Mouse (Mus musculus) megakaryocyte, embryonic 14.5 days (primary cell): ENCODE measurements at regions not wholly inside any gene's neighbourhood (a gene's known extent, or its start where the extent isn't known, plus 50 kb on each side); places are given as distances from the start of the nearest gene placed in this dataset.

Source experiments
- H3K27me3 ChIP-seq: replicated peaks from 2 replicates; pipeline ENCODE3; 2012; ENCODE audit warnings: inconsistent platforms
- H3K36me3 ChIP-seq: replicated peaks from 2 replicates; pipeline ENCODE3; 2012; ENCODE audit warnings: low read length, inconsistent platforms, mixed read lengths
- H3K4me1 ChIP-seq: 2 replicates; pipeline ENCODE4 v1.6.1; 2012; ENCODE audit warnings: inconsistent platforms
- H3K4me3 ChIP-seq: replicated peaks from 2 replicates; pipeline ENCODE3; 2012; ENCODE audit warnings: moderate library complexity, mild to moderate bottlenecking, inconsistent platforms
- H3K9me3 ChIP-seq: 2 replicates; pipeline ENCODE4 v1.6.1; 2012; ENCODE audit warnings: inconsistent platforms
- FLI1 ChIP-seq: IDR thresholded peaks from 2 replicates; pipeline ENCODE4 v1.6.1; 2012; ENCODE audit warnings: low read length, inconsistent platforms, mixed read lengths
- GATA1 ChIP-seq: IDR thresholded peaks from 3 replicates; pipeline ENCODE4 v1.6.1; 2012; ENCODE audit warnings: mixed read lengths, low read length, inconsistent platforms, borderline replicate concordance

DNA sequence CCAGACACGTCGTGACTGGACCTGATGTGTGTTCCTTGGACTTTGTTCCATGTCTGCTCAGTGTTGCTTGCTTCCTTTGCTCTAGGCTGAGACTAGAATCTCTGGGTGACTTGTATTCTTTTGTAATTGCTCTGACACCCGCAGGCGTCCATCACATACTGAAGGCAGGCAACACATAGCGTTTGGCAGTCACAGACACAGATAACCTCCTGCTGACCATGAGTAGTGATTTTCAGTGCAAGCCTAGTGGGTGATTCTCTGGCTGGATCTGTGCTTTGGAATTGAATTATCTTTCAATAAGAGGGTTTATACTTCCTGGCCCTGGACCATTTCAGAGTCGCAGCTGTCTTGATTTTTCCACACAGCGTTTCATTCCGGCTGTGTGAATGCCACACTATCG, 403.7 kb upstream of the Arglu1 start:
- TF ChIP-seq GATA1 (no peak), FLI1 (no peak)
- Histone ChIP-seq H3K36me3 (no peaks in the 10 kb centered on the region), H3K9me3 (no peaks in the 10 kb centered on the region), H3K4me3 (no peak overlapping the region), H3K27me3 (no peaks in the 10 kb centered on the region), H3K4me1 (peaks cover 3% of the 10 kb centered on the region; the same call in 1 of the 2 replicates)

DNA sequence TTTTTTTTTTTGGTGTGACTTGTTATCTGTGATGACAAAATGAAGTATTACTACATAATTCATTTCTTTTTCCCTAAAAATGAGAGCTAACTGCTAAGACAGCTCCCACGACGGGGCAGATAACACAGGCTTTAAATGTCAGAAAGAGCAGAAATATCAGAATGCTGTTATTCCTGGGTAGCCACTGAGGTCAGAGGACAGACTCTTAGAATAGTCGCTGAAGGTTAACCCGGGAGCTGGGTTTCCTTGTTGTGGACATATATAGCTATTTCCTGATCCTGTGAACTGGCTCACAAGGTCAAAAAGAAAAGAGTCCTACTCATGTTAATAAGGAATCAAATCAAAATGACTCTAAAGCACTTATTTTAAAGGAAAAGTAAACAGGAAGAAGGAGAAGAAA, 403.0 kb upstream of the Arglu1 start:
- Histone ChIP-seq H3K27me3 (no peaks in the 10 kb centered on the region), H3K4me1 (peaks cover 3% of the 10 kb centered on the region; the same call in 1 of the 2 replicates), H3K36me3 (no peaks in the 10 kb centered on the region), H3K4me3 (no peak overlapping the region), H3K9me3 (no peaks in the 10 kb centered on the region)
- TF ChIP-seq GATA1 (no peak), FLI1 (no peak)

DNA sequence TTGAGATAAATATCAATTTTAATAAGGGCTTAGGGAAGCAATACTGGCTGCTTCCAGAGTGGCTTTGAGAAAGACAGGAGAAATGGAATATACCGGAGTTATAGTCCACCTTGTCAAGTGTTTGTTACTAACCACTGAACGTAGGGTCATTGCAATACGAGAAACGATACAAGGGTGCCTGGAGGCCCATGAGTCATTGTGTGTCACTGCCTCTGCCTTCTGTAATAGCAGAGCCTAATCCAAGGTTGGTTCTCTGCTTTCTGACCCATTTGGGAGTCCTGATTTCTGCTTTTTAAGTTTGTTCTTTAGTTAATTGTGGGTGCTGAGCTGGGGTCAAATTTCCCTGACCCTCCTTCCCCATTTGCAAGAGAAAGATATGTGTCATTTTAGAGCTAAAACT, 382.4 kb upstream of the Arglu1 start:
- Histone ChIP-seq H3K27me3 (no peaks in the 10 kb centered on the region), H3K36me3 (no peaks in the 10 kb centered on the region), H3K4me3 (no peak overlapping the region), H3K4me1 (no peaks in the 10 kb centered on the region), H3K9me3 (no peaks in the 10 kb centered on the region)
- TF ChIP-seq FLI1: no peak

DNA sequence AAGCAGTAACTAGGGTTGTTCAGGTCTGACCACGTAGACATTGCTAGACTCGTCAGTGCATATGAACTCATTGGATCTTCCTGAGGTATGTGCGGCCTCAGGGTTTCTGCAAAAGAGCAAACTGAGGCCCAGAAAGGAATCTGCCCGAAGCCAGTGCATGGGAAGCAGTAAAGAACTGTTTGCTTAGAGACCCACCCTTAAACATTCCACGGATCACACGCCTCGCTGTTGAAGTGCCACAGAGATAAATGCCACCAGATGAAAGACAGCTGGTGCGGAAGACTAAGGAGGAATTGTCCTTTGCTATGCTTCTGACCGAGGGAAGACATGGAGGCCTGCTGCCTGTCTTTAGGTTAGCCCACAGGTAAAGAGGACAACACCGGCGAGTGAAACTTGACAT, 382.0 kb upstream of the Arglu1 start:
- H3K4me1 ChIP-seq: no peaks in the 10 kb centered on the region
- TF ChIP-seq GATA1 (no peak), FLI1 (no peak)
- H3K9me3 ChIP-seq: no peaks in the 10 kb centered on the region
- H3K36me3 ChIP-seq: no peaks in the 10 kb centered on the region
- no peaks in the 10 kb centered on the region for H3K27me3 ChIP-seq
- H3K4me3 ChIP-seq: no peak overlapping the region

DNA sequence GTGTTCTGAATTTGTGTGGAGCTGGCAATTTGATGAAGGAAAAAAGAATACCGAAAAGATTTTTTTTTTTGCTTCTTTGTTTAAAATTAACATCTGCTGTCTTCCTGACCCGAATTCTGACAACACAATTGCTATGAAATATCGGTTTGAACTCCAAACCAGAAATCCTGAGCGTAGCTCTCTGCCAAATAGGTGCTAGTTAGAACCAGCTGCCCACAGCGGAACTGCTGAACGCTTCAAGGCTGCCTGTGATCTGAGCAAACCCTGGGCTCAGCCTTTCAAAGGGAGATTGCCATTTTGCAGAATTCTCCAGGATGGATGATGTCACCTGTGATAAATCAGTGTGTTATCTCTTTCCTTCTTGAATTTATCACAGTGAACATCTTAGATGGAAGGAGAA, 380.6 kb upstream of the Arglu1 start:
- Histone ChIP-seq H3K4me3 (no peak overlapping the region), H3K9me3 (no peaks in the 10 kb centered on the region), H3K27me3 (no peaks in the 10 kb centered on the region), H3K4me1 (no peaks in the 10 kb centered on the region), H3K36me3 (no peaks in the 10 kb centered on the region)
- TF ChIP-seq GATA1 (no peak), FLI1 (no peak)

DNA sequence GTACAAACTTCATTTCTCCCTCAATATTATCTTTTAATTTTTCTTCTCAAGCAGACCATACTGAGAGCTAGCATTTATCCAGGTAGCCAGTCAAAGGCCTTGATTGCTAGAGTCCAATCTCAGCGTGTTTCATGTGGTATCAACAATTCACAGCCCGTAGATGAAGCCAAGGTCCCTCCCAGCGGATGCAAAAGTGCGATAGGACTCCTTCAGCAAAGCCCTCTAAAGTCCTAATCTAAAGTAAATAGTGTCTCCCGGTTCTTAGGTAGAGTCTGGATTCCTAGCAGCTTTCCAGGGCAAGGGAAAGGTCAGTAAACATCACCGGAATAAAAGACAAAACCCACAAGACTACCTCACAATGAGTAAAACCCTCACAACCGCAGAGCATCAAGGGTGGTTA, 379.5 kb upstream of the Arglu1 start:
- Histone ChIP-seq H3K9me3 (no peaks in the 10 kb centered on the region), H3K4me3 (no peak overlapping the region), H3K36me3 (no peaks in the 10 kb centered on the region), H3K27me3 (no peaks in the 10 kb centered on the region), H3K4me1 (no peaks in the 10 kb centered on the region)
- TF ChIP-seq FLI1 (no peak), GATA1 (no peak)

GRCm38 (mm10) chr8:9067731-9068130, 377.4 kb upstream of the Arglu1 start:
- TF ChIP-seq GATA1 (no peak), FLI1 (no peak)
- no peaks in the 10 kb centered on the region for H3K36me3 ChIP-seq
- H3K9me3 ChIP-seq: no peaks in the 10 kb centered on the region
- H3K4me1 ChIP-seq: no peaks in the 10 kb centered on the region
- H3K27me3 ChIP-seq: no peaks in the 10 kb centered on the region
- H3K4me3 ChIP-seq: no peak overlapping the region

- no peaks in the 10 kb centered on the region for H3K9me3 ChIP-seq
These were observed 369.8 kb upstream of the Arglu1 start for GRCm38 (mm10) chr8:9060166-9060565.

DNA sequence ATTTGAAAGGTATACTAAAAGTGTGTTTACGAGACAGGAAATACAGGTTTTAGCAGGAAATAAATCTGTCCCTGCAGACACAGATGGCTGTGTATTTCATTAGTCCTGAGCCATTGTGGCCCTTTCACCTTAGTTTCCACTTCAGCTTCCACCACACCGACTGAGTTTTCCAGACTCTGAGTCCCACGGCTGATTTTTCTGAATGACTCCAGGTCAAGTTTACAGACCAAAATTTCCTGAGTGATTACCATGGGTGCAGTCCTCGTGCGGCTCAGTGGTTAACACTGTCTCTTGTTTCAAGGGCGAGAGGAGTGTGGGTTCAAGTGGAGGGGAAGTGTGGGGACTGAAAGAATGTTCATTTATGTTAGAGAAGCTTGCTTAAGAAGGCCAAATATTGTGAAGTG, 365.1 kb upstream of the Arglu1 start:
- no peaks in the 10 kb centered on the region for H3K27me3 ChIP-seq
- peaks cover 10% of the 10 kb centered on the region; the same call in 1 of the 2 replicates for H3K9me3 ChIP-seq
- TF ChIP-seq FLI1: no peak
- TF ChIP-seq GATA1: no peak
- H3K4me3 ChIP-seq: no peak overlapping the region
- no peaks in the 10 kb centered on the region for H3K4me1 ChIP-seq
- H3K36me3 ChIP-seq: no peaks in the 10 kb centered on the region

More at GRCm38 (mm10) chr8:9060166-9060565, 369.8 kb upstream of the Arglu1 start:
- TF ChIP-seq GATA1 (no peak), FLI1 (no peak)
- H3K4me1 ChIP-seq: no peaks in the 10 kb centered on the region
- no peaks in the 10 kb centered on the region for H3K27me3 ChIP-seq
- no peak overlapping the region for H3K4me3 ChIP-seq
- H3K36me3 ChIP-seq: no peaks in the 10 kb centered on the region

DNA sequence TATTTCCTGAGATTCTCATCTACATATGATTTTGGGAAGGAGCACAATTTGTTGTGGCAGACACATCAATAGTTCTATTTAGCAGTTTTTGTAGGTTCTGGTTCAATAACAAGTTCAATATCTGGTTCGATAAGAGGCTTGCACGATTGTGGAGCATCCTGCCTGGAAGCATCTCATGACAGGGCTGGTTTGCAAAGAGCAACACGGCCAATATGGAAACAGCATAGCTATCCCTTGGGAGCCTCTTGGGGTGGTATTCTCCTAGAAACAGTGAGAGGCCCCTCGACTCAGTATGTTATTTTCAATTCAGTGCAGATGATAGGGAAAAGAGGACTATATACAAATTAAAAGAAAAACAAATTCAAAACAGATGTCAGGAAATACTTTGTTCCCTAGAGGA, 364.5 kb upstream of the Arglu1 start:
- H3K4me1 ChIP-seq: no peaks in the 10 kb centered on the region
- no peak overlapping the region for H3K4me3 ChIP-seq
- no peaks in the 10 kb centered on the region for H3K36me3 ChIP-seq
- TF ChIP-seq GATA1 (no peak), FLI1 (no peak)
- peaks cover 11% of the 10 kb centered on the region; the same call in 1 of the 2 replicates for H3K9me3 ChIP-seq
- H3K27me3 ChIP-seq: no peaks in the 10 kb centered on the region

- H3K27me3 ChIP-seq: no peaks in the 10 kb centered on the region
- no peak for TF ChIP-seq FLI1
- no peak for TF ChIP-seq GATA1
- H3K9me3 ChIP-seq: peaks cover 15% of the 10 kb centered on the region; the same call in 1 of the 2 replicates
- no peak overlapping the region for H3K4me3 ChIP-seq
- H3K36me3 ChIP-seq: no peaks in the 10 kb centered on the region
- H3K4me1 ChIP-seq: no peaks in the 10 kb centered on the region
These were observed 361.4 kb upstream of the Arglu1 start for GRCm38 (mm10) chr8:9051699-9052098.
